Mouse (Mus musculus) CH12.LX (cell line): Measurements from ENCODE around the gene Lin28a. TPM values are rescaled to one million over a fixed set of nuclear protein-coding genes. Genes with fewer than 3 reads are reported as not detected.

Experiments used
- DNase-seq: peaks from one replicate; pipeline ENCODE4 v3.0.0-alpha.2; 2013; ENCODE audit errors: extremely low read depth
- H3K27ac ChIP-seq: 2 replicates; pipeline ENCODE4 v1.5.1; 2012; ENCODE audit warnings: low read depth, mild to moderate bottlenecking, control low read depth, moderate library complexity; ENCODE audit not compliant: insufficient read depth
- H3K27me3 ChIP-seq: replicated peaks from 2 replicates; pipeline ENCODE3; 2012; ENCODE audit warnings: inconsistent platforms
- H3K36me3 ChIP-seq, 2 experiments: replicated peaks in 1 of 2; 2 replicates each; pipeline versions ENCODE3 to v1.6.1; 2012; ENCODE audit warnings: inconsistent platforms in 1 of 2, low read length in 1 of 2, mild to moderate bottlenecking in 1 of 2, mixed read lengths in 1 of 2, moderate library complexity in 1 of 2; ENCODE audit not compliant: control insufficient read depth in 1 of 2, insufficient read depth in 1 of 2
- H3K4me1 ChIP-seq, 2 experiments: 2 replicates each; pipeline ENCODE4 v1.6.1; 2012; ENCODE audit warnings: inconsistent platforms in 1 of 2, moderate library complexity in 1 of 2; ENCODE audit not compliant: insufficient read depth in 2 of 2, control insufficient read depth in 1 of 2
- H3K4me2 ChIP-seq: 2 replicates; pipeline ENCODE4 v1.6.1; 2012; ENCODE audit warnings: low read depth, mild to moderate bottlenecking, control low read depth; ENCODE audit not compliant: poor library complexity, insufficient read depth, severe bottlenecking
- H3K4me3 ChIP-seq, 3 experiments: fragments of 150-350 bp in 1 of 3; sonication (generic) in 1 of 3; replicated peaks in 1 of 3; 2 replicates each; pipeline versions ENCODE3 to v1.5.1; 2011 to 2012; ENCODE audit warnings: low read depth in 2 of 3, low read length in 2 of 3, mild to moderate bottlenecking in 2 of 3, moderate library complexity in 2 of 3, control low read depth in 1 of 3, improper control_type of control experiment in 1 of 3, inconsistent platforms in 1 of 3, mixed read lengths in 1 of 3; ENCODE audit not compliant: poor library complexity in 1 of 3
- H3K79me2 ChIP-seq: replicated peaks from 2 replicates; pipeline ENCODE4 v1.6.1; 2012; ENCODE audit warnings: mild to moderate bottlenecking, moderate library complexity; ENCODE audit not compliant: control insufficient read depth, poor library complexity, insufficient read depth, severe bottlenecking; ENCODE audit errors: extremely low read depth
- H3K9ac ChIP-seq: 2 replicates; pipeline ENCODE4 v1.6.1; 2012; ENCODE audit warnings: low read depth, mild to moderate bottlenecking, control low read depth, moderate library complexity; ENCODE audit not compliant: insufficient read depth
- H3K9me3 ChIP-seq: replicated peaks from 2 replicates; pipeline ENCODE3; 2012; ENCODE audit warnings: low read length, inconsistent platforms, mixed read lengths
- BHLHE40 ChIP-seq: IDR thresholded peaks from 2 replicates; pipeline ENCODE4 v1.6.1; 2011; ENCODE audit warnings: mild to moderate bottlenecking, low read depth, low read length, improper control_type of control experiment
- CHD1 ChIP-seq: IDR thresholded peaks from 2 replicates; pipeline ENCODE4 v1.6.1; 2012; ENCODE audit warnings: low read depth, low read length, improper control_type of control experiment, inconsistent platforms
- CHD2 ChIP-seq: IDR thresholded peaks from 2 replicates; pipeline ENCODE4 v1.6.1; 2011; ENCODE audit warnings: low read length, improper control_type of control experiment
- CTCF ChIP-seq, 2 experiments: IDR thresholded peaks in 1 of 2; conservative IDR thresholded peaks in 1 of 2; 2 replicates each; pipeline ENCODE4 v1.5.1; 2011 to 2012; ENCODE audit warnings: low read depth in 2 of 2, low read length in 2 of 2, improper control_type of control experiment in 1 of 2, inconsistent platforms in 1 of 2, mild to moderate bottlenecking in 1 of 2, moderate library complexity in 1 of 2
- E2F4 ChIP-seq: IDR thresholded peaks from 2 replicates; pipeline ENCODE4 v1.6.1; 2011; ENCODE audit warnings: low read depth, low read length, improper control_type of control experiment; ENCODE audit not compliant: insufficient replicate concordance
- EP300 ChIP-seq: IDR thresholded peaks from 2 replicates; pipeline ENCODE4 v1.6.1; 2011; ENCODE audit warnings: low read length, improper control_type of control experiment
- ETS1 ChIP-seq: conservative IDR thresholded peaks from 2 replicates; pipeline ENCODE4 v1.6.1; 2012; ENCODE audit warnings: low read depth, mild to moderate bottlenecking, inconsistent platforms, low read length, improper control_type of control experiment, moderate library complexity
- HCFC1 ChIP-seq: IDR thresholded peaks from 2 replicates; pipeline ENCODE4 v1.6.1; 2012; ENCODE audit warnings: low read depth, mild to moderate bottlenecking, inconsistent platforms, low read length, improper control_type of control experiment
- MAFK ChIP-seq: IDR thresholded peaks from 2 replicates; pipeline ENCODE4 v1.6.1; 2011; ENCODE audit warnings: low read length, improper control_type of control experiment; ENCODE audit not compliant: insufficient replicate concordance
- MAX ChIP-seq: IDR thresholded peaks from 2 replicates; pipeline ENCODE4 v1.6.1; 2011; ENCODE audit warnings: low read length, improper control_type of control experiment
- MAZ ChIP-seq: IDR thresholded peaks from 2 replicates; pipeline ENCODE4 v1.6.1; 2012; ENCODE audit warnings: low read depth, mild to moderate bottlenecking, inconsistent platforms, low read length, improper control_type of control experiment, moderate library complexity
- MEF2A ChIP-seq: IDR thresholded peaks from 2 replicates; pipeline ENCODE4 v1.6.1; 2014; ENCODE audit warnings: low read depth, mild to moderate bottlenecking, inconsistent platforms, low read length, improper control_type of control experiment, borderline replicate concordance
- MXI1 ChIP-seq: IDR thresholded peaks from 2 replicates; pipeline ENCODE4 v1.6.1; 2011; ENCODE audit warnings: mild to moderate bottlenecking, low read depth, low read length, improper control_type of control experiment
- MYC ChIP-seq: IDR thresholded peaks from 2 replicates; pipeline ENCODE4 v1.6.1; 2011; ENCODE audit warnings: low read depth, mild to moderate bottlenecking, improper control_type of control experiment, low read length
- NRF1 ChIP-seq: IDR thresholded peaks from 2 replicates; pipeline ENCODE4 v1.6.1; 2014; ENCODE audit warnings: low read depth, mild to moderate bottlenecking, inconsistent platforms, low read length, improper control_type of control experiment, moderate library complexity
- POLR2A ChIP-seq: IDR thresholded peaks from 2 replicates; pipeline ENCODE4 v1.6.1; 2011; ENCODE audit warnings: low read depth, mild to moderate bottlenecking, improper control_type of control experiment, low read length
- RAD21 ChIP-seq: IDR thresholded peaks from 2 replicates; pipeline ENCODE4 v1.6.1; 2011; ENCODE audit warnings: low read depth, mild to moderate bottlenecking, low read length, improper control_type of control experiment, moderate library complexity
- RCOR1 ChIP-seq: conservative IDR thresholded peaks from 2 replicates; pipeline ENCODE4 v1.6.1; 2012; ENCODE audit warnings: low read depth, mild to moderate bottlenecking, inconsistent platforms, low read length, improper control_type of control experiment
- SMC3 ChIP-seq: IDR thresholded peaks from 2 replicates; pipeline ENCODE4 v1.6.1; 2011; ENCODE audit warnings: low read depth, low read length, improper control_type of control experiment
- TBP ChIP-seq: conservative IDR thresholded peaks from 2 replicates; pipeline ENCODE4 v1.6.1; 2011; ENCODE audit warnings: low read depth, low read length, improper control_type of control experiment
- UBTF ChIP-seq: IDR thresholded peaks from 2 replicates; pipeline ENCODE4 v1.6.1; 2012; ENCODE audit warnings: low read depth, mild to moderate bottlenecking, inconsistent platforms, low read length, improper control_type of control experiment, moderate library complexity
- USF1 ChIP-seq: IDR thresholded peaks from 2 replicates; pipeline ENCODE4 v1.6.1; 2014; ENCODE audit warnings: low read depth, mild to moderate bottlenecking, inconsistent platforms, low read length, improper control_type of control experiment
- USF2 ChIP-seq: conservative IDR thresholded peaks from 2 replicates; pipeline ENCODE4 v1.6.1; 2011; ENCODE audit warnings: low read depth, low read length, improper control_type of control experiment
- ZC3H11A ChIP-seq: IDR thresholded peaks from 2 replicates; pipeline ENCODE4 v1.6.1; 2012; ENCODE audit warnings: low read depth, mild to moderate bottlenecking, inconsistent platforms, low read length, improper control_type of control experiment
- ZKSCAN1 ChIP-seq: IDR thresholded peaks from 2 replicates; pipeline ENCODE4 v1.6.1; 2012; ENCODE audit warnings: low read depth, inconsistent platforms, low read length, improper control_type of control experiment, borderline replicate concordance
- ZMIZ1 ChIP-seq: IDR thresholded peaks from 2 replicates; pipeline ENCODE4 v1.6.1; 2012; ENCODE audit warnings: low read depth, mild to moderate bottlenecking, inconsistent platforms, low read length, improper control_type of control experiment
- ZNF384 ChIP-seq: IDR thresholded peaks from 2 replicates; pipeline ENCODE4 v1.6.1; 2012; ENCODE audit warnings: low read depth, low read length, improper control_type of control experiment, inconsistent platforms
- dilution Hi-C: fragments of 300-500 bp; cut with MboI; formaldehyde crosslinking; loops from 2 replicates; pipeline ENCODE4 v1.14.3; 2020; ENCODE audit warnings: low sequenced_read_pairs; ENCODE audit not compliant: extremely low pct_unique_long_range_greater_than_20kb, extremely low pct_ligation_motif_present
- in situ Hi-C: fragments of 300-500 bp; cut with MboI; formaldehyde crosslinking; loops from 3 replicates; pipeline ENCODE4 v1.14.3; 2019; ENCODE audit warnings: low sequenced_read_pairs, low pct_ligation_motif_present, low pct_unique_long_range_greater_than_20kb, mixed read lengths
- polyA plus RNA-seq: library from polyadenylated mRNA; unstranded; fragments of >175 nt; gene quantifications from 2 replicates; pipeline ENCODE4 v1.2.1, GENCODE M21; 2012; ENCODE audit warnings: low read depth; ENCODE audit not compliant: insufficient read length
- total RNA-seq, 2 experiments: library from RNA; depleted of rRNA; stranded (reverse); fragments of 300-350 nt in 1 of 2; fragments of >200 nt in 1 of 2; gene quantifications; 2 replicates each; pipeline ENCODE4 v1.2.3; 2012 to 2014

Lin28a gene
- total RNA-seq (2012; rRNA removed) (0.04 and 0.08 TPM in 2 replicates), total RNA-seq (2014; rRNA removed) (not detected in 2 replicates), polyA plus RNA-seq (not detected in 2 replicates)

- H3K4me1 ChIP-seq = no peaks in the 10 kb centered on the region
- in situ Hi-C loops (loop anchor here (10.0 kb wide), 1 partner anchor 56 kb away; no protein-coding TSS in a partner anchor), dilution Hi-C loops (no loop called here)
- H3K9ac ChIP-seq = no peak within 1 kb of the TSS
- no peak for DNase-seq
- no peaks in the 10 kb centered on the region for H3K36me3 ChIP-seq
- H3K79me2 ChIP-seq = no peaks in the 10 kb centered on the region
- no peak within 1 kb of the TSS for H3K27ac ChIP-seq
- peaks cover 15% of the 10 kb centered on the region for H3K9me3 ChIP-seq
- peaks cover 14% of the 10 kb centered on the region for H3K27me3 ChIP-seq
- no peak within 1 kb of the TSS for H3K4me3 ChIP-seq
- TF ChIP-seq USF1 = no peak
- TF ChIP-seq SMC3 = no peak
- TF ChIP-seq RAD21 = no peak
- TF ChIP-seq MXI1 = no peak
- no peak for TF ChIP-seq ZKSCAN1
- TF ChIP-seq MYC = no peak
- TF ChIP-seq POLR2A = no peak
- TF ChIP-seq MAZ = no peak
- no peak for TF ChIP-seq TBP
- TF ChIP-seq USF2 = no peak
- TF ChIP-seq E2F4 = no peak
- TF ChIP-seq MEF2A = no peak
- TF ChIP-seq HCFC1 = no peak
- TF ChIP-seq CHD1 = no peak
- H3K4me2 ChIP-seq = no peak within 1 kb of the TSS
These were observed at the start of gene Lin28a for GRCm38 (mm10) chr4:134018779-134019145. Lin28a (minus strand) TSS chr4:134018841.

GRCm38 (mm10) chr4:134067833-134068544, 49.3 kb upstream of the Lin28a start:
- Histone ChIP-seq H3K9me3 (no peaks in the 10 kb centered on the region), H3K27me3 (peaks cover 2% of the 10 kb centered on the region), H3K36me3 (no peaks in the 10 kb centered on the region), H3K4me2 (no peak overlapping the region), H3K4me1 (peaks cover 3 to 12% of the 10 kb centered on the region in 2 experiments), H3K9ac (no peak overlapping the region), H3K27ac (no peak overlapping the region), H3K79me2 (no peaks in the 10 kb centered on the region), H3K4me3 (no peak overlapping the region)
- TF ChIP-seq NRF1 (no peak), HCFC1 (no peak), MAX (no peak), ZC3H11A (no peak), RCOR1 (no peak), UBTF (no peak), CTCF (conservative IDR thresholded peaks at IDR 0.05 in 1 of 2, IDR thresholded peaks at IDR 0.05 in 1 of 2; ENCODE audit: low read depth in 2 of 2, low read length in 2 of 2) (no peak), ZMIZ1 (no peak), EP300 (no peak), SMC3 (no peak), MXI1 (no peak), BHLHE40 (no peak), ETS1 (no peak), CHD2 (no peak), MAZ (no peak), MEF2A (no peak), USF1 (no peak), ZNF384 (no peak), E2F4 (no peak), MAFK (no peak)
- DNase-seq = no peak
- in situ Hi-C loops = no loop called here
- dilution Hi-C loops = no loop called here
